Mouse (Mus musculus): ENCODE results near the gene Csf3r.

Gene Csf3r

DNA sequence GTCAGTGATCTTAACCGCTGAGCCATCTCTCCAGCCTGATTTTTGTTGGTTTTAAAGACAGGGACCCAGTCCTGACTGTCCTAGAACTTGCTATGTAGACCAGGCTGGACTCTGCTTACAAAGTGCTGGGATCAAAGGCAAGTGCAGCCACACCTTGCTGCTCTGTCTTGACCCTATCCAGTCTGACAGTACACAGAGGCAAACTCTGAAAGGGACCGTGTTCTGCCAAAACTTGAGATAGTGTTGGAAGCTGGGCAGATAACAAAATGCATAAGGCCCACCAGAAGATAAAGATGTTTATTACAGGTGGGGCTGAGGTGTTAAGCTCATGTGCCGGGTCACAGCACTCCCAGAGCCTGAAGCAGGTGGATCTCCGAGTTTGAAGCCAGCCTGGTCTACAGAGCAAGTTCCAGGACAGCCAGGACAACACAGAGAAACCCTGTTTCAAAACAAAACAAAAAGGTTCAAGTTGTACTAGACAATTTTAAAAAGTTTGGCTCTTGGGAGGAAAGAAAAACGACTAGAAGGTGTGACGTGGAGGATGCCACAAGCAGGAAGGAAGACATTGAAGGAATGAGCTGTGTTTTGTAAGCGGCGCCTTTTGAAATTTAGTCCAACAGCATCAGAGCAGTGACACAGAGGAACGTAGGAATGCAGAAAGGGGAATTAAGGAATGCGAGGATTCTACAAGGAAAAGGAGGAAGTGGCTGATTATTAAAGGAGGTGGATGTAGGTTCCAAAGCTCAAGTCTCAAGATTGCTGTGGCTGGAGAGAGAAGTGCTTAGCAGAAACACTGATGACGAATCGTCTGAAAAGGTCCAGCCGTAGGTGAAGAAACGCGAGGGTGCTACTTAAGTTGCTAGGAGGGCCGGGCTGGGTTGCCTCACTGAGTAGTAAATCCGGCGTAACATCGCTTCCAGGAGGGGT, 33.1 kb downstream of the Csf3r start:
- no peak for ATAC-seq (ENCODE audit: low TSS enrichment)

DNA sequence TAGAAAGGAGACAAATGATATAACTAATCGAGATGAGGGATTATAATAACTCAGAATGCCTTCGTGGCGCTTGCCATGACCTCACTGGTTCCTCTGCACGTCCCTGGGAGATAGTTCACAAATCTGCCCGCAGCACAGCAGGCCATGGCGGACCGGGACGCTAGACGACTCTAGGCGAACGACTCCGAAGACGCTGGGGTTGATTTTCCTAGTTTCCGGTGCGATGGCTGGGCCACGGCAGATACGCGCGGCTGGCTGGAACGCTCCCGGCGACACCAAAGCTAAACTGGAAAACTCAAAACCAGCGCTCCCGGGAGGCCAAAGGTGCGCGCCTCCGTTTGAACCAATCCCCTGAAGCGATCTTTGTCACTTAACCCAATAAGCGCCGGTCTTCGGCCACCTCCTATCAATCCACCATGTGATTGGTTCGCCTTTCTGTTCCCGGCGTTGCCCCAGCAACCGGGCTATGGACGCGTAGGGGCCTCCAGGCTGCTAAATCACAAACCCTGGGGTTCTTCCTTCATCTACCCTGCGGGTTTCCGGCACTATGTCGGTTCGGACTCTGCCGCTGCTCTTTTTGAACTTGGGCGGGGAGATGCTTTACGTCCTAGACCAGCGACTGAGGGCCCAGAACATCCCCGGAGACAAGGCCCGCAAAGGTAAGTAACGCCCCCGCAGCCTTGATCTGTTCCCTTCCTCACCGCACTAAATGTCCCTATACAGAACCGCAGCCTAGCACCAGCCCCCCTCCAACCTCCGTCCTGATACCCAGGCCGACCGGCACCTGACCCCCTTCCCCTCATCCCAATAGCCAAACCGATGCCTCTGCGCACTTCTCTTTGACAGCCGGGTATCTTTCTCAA, 34.0 kb downstream of the Csf3r start, which contains the start of gene Oscp1:
Gene Oscp1, plus strand, starts transcription at position 432 of the 863 bp plus-strand sequence.
- peak; percentile 93 for ATAC-seq (ENCODE audit: low TSS enrichment)

DNA sequence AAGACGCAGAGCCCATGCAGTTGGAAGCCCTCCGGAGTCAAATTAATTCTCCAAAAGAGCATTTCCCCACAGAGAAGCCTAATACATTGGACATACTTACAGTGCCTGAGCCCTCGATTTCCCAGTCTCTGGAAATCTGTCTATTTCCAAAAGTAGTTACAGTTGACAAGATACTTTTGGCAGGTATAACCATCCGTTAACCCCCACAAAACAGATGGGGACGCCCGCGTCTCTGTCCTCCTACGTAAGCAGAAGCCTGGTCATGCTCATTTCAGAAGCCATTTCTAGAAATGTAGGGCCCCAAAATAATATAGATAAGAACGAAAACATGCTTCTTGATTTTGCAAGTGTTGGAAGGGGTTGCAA, 34.6 kb downstream of the Csf3r start:
- ATAC-seq (ENCODE audit: low TSS enrichment), result peak; percentile 62

DNA sequence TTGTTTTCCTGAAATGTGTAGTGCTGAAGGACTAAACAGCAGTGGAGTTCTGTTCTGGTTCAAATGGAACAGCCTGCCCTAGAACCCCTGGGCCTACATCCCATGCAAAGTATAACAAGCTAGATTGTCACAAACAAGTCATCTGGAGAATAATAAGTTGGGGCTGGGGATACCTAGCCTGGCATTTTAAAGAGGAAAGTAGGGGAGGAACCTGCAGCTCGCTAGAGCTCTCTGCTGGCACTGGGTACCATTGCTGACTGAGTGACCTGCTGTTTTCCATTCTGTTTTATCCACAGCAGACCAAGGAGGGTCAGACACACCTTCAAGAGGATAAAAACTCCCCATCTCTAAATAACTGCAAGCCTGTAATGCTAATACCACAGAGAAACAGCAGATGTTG, 38.5 kb downstream of the Csf3r start:
- ATAC-seq (ENCODE audit: low TSS enrichment), result no peak

DNA sequence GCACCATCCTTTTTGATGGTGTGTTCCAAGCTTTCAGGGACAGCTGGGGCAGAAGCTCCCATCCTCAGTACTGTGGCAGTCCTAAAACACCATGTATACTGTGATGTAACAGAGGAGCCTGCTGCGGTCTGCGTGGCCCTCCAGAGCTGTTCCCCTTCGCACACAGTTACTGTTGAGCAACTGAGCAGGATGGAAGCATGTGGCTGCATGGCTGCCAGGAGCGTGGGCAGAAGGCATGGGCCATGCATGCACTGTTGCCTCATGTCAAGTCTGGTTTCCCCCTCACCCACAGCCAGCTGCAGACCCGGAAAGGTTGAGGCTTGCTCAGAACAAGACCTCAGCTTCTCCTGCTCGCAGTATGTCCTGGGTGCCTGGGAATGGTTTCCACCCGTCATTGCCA, 40.9 kb downstream of the Csf3r start:
- peak; percentile 42; the same call in 1 of the 2 replicates for ATAC-seq (ENCODE audit: low TSS enrichment)

DNA sequence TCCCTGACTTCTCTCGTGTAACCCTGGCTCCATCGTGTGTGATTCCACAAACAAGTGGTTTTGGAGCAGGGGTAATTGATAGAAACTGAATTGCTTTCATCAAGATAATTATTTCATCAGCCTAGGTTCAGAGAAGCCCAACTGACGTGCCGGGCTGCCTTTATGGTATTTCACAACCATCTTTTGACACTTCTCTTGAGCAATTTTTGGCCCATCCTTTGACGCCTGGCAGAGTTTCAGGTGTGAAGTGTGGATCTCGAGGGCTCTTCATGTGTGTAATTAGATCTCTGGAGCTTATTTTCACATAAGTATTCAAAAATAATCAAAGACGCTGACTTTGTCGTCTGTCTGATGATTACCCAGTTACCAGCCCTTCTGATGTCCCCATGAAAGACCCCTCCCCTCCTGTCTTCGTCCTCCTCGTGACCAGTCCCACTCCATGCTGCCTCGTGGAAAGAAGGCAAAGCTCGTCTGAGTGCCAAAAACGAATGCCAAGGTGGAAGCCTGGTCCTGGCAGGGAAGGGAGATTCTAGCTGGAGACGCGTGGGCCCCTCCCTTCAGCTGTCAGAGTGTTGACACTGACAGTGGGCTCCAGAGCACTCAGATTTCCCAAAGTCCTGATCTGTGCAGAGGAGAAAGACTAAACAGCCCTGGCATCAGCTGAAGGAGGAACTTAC, 43.2 kb downstream of the Csf3r start:
- peak; percentile 41; the same call in 1 of the 2 replicates for ATAC-seq (ENCODE audit: low TSS enrichment)

DNA sequence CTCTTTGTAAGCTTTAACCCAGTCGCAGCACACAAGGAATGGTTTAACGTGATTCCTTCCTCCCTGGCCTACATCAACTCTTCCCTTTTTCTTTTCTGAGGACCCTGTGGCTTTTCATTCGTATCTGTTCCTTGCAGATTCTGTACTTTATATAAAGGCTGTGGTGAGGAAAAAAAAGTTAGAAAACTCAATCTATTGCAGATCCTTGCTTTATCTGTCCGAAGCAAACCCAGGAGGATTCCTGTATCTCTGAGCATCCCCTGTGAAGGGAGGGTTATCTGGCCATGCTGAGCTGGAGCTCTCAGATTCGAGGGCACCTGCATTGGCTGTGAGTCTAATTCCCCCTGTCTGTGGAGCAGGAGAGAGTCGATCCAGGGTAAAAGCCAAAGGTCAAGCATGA, 44.5 kb downstream of the Csf3r start:
- no peak for ATAC-seq (ENCODE audit: low TSS enrichment)

DNA sequence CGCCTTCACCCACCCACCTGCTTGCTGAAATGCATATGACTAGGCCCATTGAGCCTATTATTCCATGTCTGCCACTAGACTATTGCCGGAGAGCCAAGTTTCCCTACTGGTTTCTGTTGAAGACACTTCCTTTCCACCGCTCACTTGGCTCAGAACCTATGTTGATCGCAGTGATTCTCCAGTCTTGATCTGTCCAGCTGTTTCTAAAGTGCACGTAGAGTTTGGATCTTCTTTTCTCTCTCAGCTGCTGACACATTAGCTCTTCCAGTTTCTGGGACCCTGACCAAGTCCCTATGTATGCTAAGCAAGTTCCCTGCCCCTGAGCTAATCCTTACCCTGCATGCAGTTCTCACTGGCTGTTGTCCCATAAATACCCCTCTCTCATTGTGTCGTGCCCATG, 53.5 kb downstream of the Csf3r start:
- no peak for ATAC-seq (ENCODE audit: low TSS enrichment)

DNA sequence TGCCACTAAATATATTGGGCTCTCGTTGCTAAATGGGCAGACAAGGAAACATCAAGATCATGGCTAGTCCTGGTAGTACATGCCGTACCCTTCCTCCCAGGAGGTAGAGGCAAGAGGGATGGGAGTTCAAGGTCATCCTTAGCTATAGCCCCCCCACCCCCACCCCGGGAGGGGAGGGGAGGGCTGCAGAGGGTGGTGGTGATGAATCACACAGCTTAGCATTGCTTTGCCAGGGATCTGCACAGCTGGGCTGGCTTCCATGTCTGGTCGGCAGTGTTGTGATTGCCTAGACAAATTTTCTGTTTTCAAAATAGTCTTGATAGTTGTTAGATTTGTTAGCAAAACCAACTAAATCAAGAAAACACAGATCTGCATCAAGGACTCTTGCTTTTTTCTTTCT, 54.9 kb downstream of the Csf3r start:
- no peak for ATAC-seq (ENCODE audit: low TSS enrichment)

DNA sequence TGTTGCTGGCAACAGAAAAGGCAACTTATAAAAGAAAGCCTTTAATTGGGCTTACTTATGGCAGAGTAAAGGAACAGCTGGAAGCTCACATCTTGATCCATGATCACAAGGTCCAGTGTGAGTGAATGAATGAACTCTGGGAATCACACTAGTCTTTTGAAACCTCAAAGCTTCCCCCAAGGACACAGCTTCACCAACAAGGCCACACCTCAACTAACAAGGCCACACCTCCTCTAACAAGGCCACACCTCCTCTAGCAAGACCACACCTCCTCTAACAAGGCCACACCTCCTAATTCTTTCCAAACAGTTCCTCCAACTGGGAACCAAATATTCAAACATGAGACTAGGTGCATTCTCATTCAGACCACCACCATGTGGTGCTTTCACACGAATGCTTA, 57.3 kb downstream of the Csf3r start:
- no peak for ATAC-seq (ENCODE audit: low TSS enrichment)

DNA sequence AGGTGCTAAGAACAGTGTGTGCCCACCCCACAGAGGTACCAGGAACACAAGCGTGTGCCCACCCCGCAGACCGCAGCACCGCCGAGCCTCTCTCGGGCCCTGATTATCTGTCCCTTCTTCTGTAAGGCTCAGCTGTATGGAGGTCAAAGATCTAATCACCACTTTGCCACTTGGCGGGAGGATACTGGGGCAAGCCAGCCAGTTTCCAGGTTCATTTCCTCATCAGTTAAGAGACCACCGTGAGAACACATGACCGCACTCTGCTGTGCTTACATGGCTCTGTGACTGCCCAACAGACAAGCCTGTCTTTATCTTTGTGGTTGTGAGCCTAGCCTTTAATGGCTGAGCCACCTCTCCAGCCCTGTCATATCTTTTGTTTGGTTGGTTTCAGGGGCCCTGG, 58.7 kb downstream of the Csf3r start:
- no peak for ATAC-seq (ENCODE audit: low TSS enrichment)

DNA sequence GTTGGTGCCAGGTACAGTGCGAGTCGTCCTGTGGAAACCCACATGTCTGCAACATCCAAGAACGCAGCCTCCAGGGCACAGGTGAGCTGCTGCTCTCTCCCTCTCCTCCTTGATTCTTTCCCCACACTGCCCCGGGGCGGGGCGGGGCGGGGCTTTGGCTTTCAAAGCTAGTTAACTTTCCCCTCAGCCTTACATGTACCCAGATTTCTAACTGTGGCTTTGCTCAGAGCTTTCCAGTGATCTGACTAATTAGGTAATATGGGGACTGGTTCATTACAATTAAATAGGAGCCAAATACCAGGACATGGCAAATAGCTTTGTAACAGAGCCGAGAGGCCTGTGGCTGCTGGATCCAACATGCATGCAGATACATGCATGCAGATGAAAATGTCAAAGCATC, 60.0 kb downstream of the Csf3r start:
- no peak for ATAC-seq (ENCODE audit: low TSS enrichment)

DNA sequence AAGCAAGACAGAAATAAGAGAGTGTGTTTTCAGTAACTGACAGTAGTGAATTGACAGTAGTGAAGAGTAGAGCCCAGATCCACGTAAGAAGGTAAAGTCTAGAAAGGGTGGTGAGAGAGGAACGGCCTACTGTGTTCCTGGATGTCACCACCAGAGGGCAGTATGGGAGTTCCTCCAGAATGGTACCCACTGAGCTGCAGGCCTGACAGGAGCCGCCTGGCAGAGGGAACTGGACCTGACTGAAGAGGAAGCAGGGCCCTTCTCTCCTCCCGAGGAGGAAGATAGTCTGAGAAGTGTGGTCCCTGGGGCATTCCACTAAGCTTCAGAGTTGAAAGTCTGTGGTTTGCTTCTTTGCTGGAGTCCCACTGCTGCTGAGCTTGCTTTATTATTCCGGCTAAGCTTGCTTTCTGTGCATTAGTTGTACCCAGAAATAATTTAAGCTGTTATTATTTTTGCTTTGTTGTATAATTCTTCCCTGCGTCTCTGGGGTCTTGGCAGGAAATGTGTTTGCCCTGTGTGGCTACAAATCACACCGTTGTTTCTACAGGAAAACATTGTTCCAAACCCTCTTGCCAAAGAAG, 61.7 kb downstream of the Csf3r start:
- peak; percentile 97 for ATAC-seq (ENCODE audit: low TSS enrichment)

DNA sequence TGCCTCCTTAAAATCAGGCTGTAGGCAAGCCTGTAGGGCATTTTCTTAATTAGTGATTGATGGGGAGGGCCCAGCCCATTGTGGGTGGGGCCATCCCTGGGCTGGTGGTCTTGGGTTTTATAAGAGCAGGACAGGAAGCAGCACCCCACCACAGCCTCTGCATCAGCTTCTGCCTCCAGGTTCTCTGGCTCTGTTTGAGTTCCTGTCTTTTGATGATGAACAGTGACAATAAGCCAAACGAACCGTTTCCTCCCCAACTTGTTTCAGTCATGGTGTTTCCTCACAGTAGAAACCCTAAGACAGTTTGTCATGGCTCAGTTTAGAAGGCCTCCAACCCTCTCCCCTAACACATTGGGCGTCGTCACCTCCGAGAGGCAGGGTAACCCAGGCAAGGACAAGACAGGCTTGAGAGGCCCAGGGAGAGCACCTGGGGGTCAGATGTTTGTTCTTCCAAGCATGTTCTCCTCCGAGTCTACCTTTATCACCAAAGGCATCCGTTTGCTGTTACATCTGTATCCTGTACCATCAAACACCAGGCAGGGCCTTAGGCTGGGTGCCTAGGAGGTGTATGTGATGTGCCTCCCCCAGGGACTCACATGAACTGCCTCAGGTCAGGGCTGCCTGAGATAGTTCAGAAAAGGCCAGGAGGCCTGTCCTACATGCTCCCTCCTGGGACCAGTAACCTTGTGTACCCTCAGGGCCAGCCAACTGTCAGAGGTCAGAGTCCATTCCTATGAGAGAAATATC, 65.9 kb downstream of the Csf3r start:
- ATAC-seq (ENCODE audit: low TSS enrichment), result no peak

DNA sequence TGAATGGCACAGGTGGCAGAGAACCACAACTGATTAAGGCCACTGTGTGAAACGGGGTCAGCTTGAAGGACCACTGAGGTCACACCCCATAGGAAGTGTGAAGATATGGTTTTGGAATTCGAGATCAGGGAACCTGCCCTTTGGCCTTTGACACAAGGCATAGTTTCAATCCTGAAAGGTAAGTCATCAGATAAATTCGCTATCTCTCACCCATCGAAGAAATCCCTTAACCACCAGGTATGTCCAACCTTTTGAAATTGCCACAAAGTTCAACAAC, 66.4 kb downstream of the Csf3r start:
- ATAC-seq (ENCODE audit: low TSS enrichment), result no peak

DNA sequence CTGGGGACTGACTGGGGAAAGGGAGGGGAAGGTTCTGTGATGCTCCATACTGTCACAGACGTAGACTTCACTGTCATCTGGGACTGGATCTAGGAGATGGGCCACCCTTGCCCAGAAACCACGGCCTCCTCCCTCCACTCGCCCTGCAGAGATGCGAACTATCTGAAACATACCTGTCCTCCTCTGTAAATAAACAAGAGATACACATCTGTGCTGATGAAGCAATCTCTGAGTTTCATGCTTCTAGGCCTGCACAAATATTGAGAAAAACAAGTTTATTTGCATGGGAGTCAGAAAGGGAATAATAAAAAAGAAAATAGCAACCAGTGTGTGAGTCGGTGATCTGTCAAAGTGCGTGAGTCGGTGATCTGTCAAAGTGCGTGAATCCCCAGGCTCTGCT, 67.5 kb downstream of the Csf3r start:
- no peak for ATAC-seq (ENCODE audit: low TSS enrichment)

Data from frontal cortex, adult (tissue).